Mouse (Mus musculus) erythroblast, embryonic 14.5 days (primary cell): ENCODE measurements around the gene Edem2.
"Not testable (repeated sequence)": the region's sequence is repeated elsewhere in the genome, so short reads cannot be mapped to it uniquely, and the experiment has no call there.

Experiments
- GATA1 ChIP-seq: IDR thresholded peaks from 2 replicates; pipeline ENCODE4 v1.6.1; 2012; ENCODE audit warnings: low read length, inconsistent platforms, mixed read lengths
- TAL1 ChIP-seq: IDR thresholded peaks from 3 replicates; pipeline ENCODE4 v1.6.1; 2012; ENCODE audit warnings: low read length, inconsistent platforms, mixed read lengths

GRCm38 (mm10) chr2:155735766-155736165, 6.5 kb upstream of the Edem2 start, which contains the start of gene Gm17581:
- not testable (repeated sequence) for TF ChIP-seq GATA1, TAL1
